ENCODE assay signal across 13 mouse cellular contexts in the genomic region with DNA sequence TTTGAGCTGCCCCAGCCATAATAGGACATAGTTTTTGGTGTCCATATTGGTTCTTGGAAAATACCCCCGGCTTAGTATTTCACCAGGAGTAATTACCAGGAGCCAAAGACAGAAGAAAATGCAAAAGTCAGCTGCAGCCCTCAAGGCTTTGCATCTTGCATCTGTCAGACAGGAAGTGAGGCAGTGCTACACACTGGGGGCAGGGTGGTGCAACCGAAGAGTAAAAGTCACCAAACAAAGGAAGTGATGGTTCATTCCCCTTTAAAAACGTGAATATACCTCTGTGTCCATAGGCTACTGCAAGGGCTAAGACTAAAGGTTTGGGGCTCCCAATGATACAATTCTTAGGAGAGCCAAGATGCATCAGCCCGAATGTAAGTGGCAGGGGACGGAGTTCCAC. TPM values are rescaled to one million over a fixed set of nuclear protein-coding genes. Genes with fewer than 3 reads are reported as not detected.
DNase-seq lines count a peak whose midpoint lies in the region; ATAC-seq lines count a peak whose summit lies in the region.
"Had no signal": no experiment of that assay in that cellular context is flagged by ENCODE, and none has a peak within 500 bp of the region (broad histone marks: within the 10 kb centered on the region; RNA-seq: fewer than 3 reads in every experiment).

No protein-coding gene starts in this region.

- no peak for ATAC-seq in heart, embryonic 16.5 days (replicated peaks; ENCODE audit: extremely low read depth, insufficient read depth, low FRiP score)
- ATAC-seq in heart, embryonic 11.5 days (replicated peaks; ENCODE audit: insufficient number of reproducible peaks, low FRiP score, low TSS enrichment), result no peak
- ATAC-seq in activated CD4-positive, CD25-positive, alpha-beta regulatory T cell, adult 4 months, result peak; percentile 46
- ATAC-seq in monocyte, adult 5-6 weeks (replicated peaks; ENCODE audit: insufficient number of reproducible peaks, low FRiP score, low TSS enrichment, poor library complexity, severe bottlenecking), result no peak
- ATAC-seq: forebrain, embryonic 13.5 days; intestine, embryonic 15.5 days had no signal

- H3K4me1 ChIP-seq in heart, embryonic 16.5 days (ENCODE audit: control insufficient read depth, insufficient read depth, low read length), result peaks cover 57% of the 10 kb centered on the region
- peaks cover 31% of the 10 kb centered on the region for H3K4me1 ChIP-seq in heart, embryonic 11.5 days (ENCODE audit: control insufficient read depth, insufficient read depth, low read length)

- H3K4me2 ChIP-seq in heart, embryonic 16.5 days (ENCODE audit: low read depth, low read length), result no peak overlapping the region
- H3K4me2 ChIP-seq in heart, embryonic 11.5 days, result no peak overlapping the region
- H3K4me2 ChIP-seq: forebrain, embryonic 13.5 days; intestine, embryonic 15.5 days had no signal

- no peaks in the 10 kb centered on the region for H3K27me3 ChIP-seq in heart, embryonic 16.5 days (ENCODE audit: control insufficient read depth, insufficient read depth, low read length)
- no peaks in the 10 kb centered on the region for H3K27me3 ChIP-seq in heart, embryonic 11.5 days (ENCODE audit: control insufficient read depth, insufficient read depth, low read length)
- H3K27me3 ChIP-seq: forebrain, embryonic 13.5 days; intestine, embryonic 15.5 days had no signal

- H3K9me3 ChIP-seq in heart, embryonic 16.5 days (replicated peaks; ENCODE audit: control insufficient read depth, low read length), result no peaks in the 10 kb centered on the region
- H3K9me3 ChIP-seq in heart, embryonic 11.5 days (replicated peaks; ENCODE audit: control insufficient read depth, low read length), result no peaks in the 10 kb centered on the region
- H3K9me3 ChIP-seq: forebrain, embryonic 13.5 days; intestine, embryonic 15.5 days had no signal

- 69% methylated on average over 5 of the region's 5 CpGs for WGBS in heart, embryonic 16.5 days
- 68% methylated on average over 5 of the region's 5 CpGs for WGBS in heart, embryonic 11.5 days (ENCODE audit: insufficient replicate concordance)

- H3K9ac ChIP-seq in heart, embryonic 16.5 days (ENCODE audit: low read length), result no peak overlapping the region
- no peak overlapping the region for H3K9ac ChIP-seq in heart, embryonic 11.5 days (ENCODE audit: low read depth, low read length)
- H3K9ac ChIP-seq: forebrain, embryonic 13.5 days; intestine, embryonic 15.5 days had no signal

- H3K27ac ChIP-seq in heart, embryonic 16.5 days (ENCODE audit: low read length), result peak overlapping the region; percentile 51
- H3K27ac ChIP-seq in heart, embryonic 11.5 days (ENCODE audit: low read depth, low read length), result no peak overlapping the region
- H3K27ac ChIP-seq: forebrain, embryonic 13.5 days; intestine, embryonic 15.5 days had no signal

- DNase-seq in 416B (ENCODE audit: low read depth), result peak; percentile 68
- DNase-seq in natural killer cell, adult 2 months (ENCODE audit: low spot score in 2 of 2), result peak; percentile 53 to 61
- no peak for DNase-seq in adrenal gland, postnatal 14 days
- DNase-seq in urinary bladder, postnatal 25 days (ENCODE audit: low spot score), result no peak
- DNase-seq: layer of hippocampus, adult 9-11 months; liver; right cerebral cortex, postnatal 14 days had no signal

- H3K4me3 ChIP-seq in heart, embryonic 16.5 days (ENCODE audit: low read length), result no peak overlapping the region
- H3K4me3 ChIP-seq in heart, embryonic 11.5 days (ENCODE audit: low read depth, low read length), result no peak overlapping the region
- H3K4me3 ChIP-seq: forebrain, embryonic 13.5 days; intestine, embryonic 15.5 days had no signal

- peaks cover 33% of the 10 kb centered on the region for H3K36me3 ChIP-seq in heart, embryonic 16.5 days (ENCODE audit: control insufficient read depth, insufficient read depth)
- H3K36me3 ChIP-seq in heart, embryonic 11.5 days (ENCODE audit: control insufficient read depth, insufficient read depth, low read length), result peaks cover 9% of the 10 kb centered on the region
- H3K36me3 ChIP-seq: intestine, embryonic 15.5 days had no signal

RNA-seq across cellular contexts. Expression of a gene that starts 48.4 kb away (rescaled TPM):
- 3.2 TPM in 2 replicates for polyA plus RNA-seq in heart, embryonic 16.5 days (2015; fragmentation: Nextera tagmentation; extraction: Ambion mirVana)
- polyA plus RNA-seq in heart, embryonic 11.5 days (2014; fragmentation: Nextera tagmentation; extraction: Ambion mirVana), result 1.9 and 2.4 TPM in 2 replicates
- 1 to 10 TPM; 1.7 TPM for polyA plus RNA-seq in activated CD4-positive, CD25-positive, alpha-beta regulatory T cell, adult 4 months (2017; shearing (Covaris generic))
- total RNA-seq in adrenal gland, postnatal 14 days (2021), result not detected in 2 replicates
- total RNA-seq in monocyte, adult 5-6 weeks (2017), result 0.19 to 0.29 TPM (median 0.21 TPM) in 3 replicates

Comparison
In these comparisons a context has a peak if more than half of its experiments do, and no peak if none do; other contexts are left out.
1. DNase-seq: peak in 416B (single experiment) and natural killer cell, adult 2 months (2 of 2); none in adrenal gland, postnatal 14 days (single experiment) and urinary bladder, postnatal 25 days (single experiment).